ENCODE assay signal across 19 mouse cellular contexts in genomic region chr8:54216250-54216649, GRCm38 (mm10).
"Had no signal": no experiment of that assay in that cellular context is flagged by ENCODE, and none has a peak within 500 bp of the region (broad histone marks: within the 10 kb centered on the region; RNA-seq: fewer than 3 reads in every experiment).

No protein-coding gene starts in this region.

- H3K4me3 ChIP-seq: left cerebral cortex, adult 2 months; liver, embryonic 13.5 days; midbrain, embryonic 12.5 days; midbrain, embryonic 15.5 days; neural tube, embryonic 12.5 days; neural tube, embryonic 15.5 days had no signal

- DNase-seq: kidney, postnatal 25 days; layer of hippocampus, postnatal 36 days; liver, embryonic 13.5 days; lung, adult 2 months; lung, postnatal 14 days; right cerebral cortex, adult 18-20 months; right cerebral cortex, postnatal 14 days; right cerebral cortex, postnatal 4 days; thymus, adult 2 months; thymus, postnatal 14 days; thymus, postnatal 4 days had no signal

- H3K4me1 ChIP-seq: liver, embryonic 13.5 days; midbrain, embryonic 12.5 days; midbrain, embryonic 15.5 days; neural tube, embryonic 12.5 days; neural tube, embryonic 15.5 days had no signal

- H3K27ac ChIP-seq: kidney, postnatal 0 days; left cerebral cortex, adult 2 months; liver, embryonic 13.5 days; macrophage; midbrain, embryonic 12.5 days; midbrain, embryonic 15.5 days; neural tube, embryonic 12.5 days; neural tube, embryonic 15.5 days; stomach, postnatal 0 days had no signal
